Comparison of ENCODE assay signal across 8 mouse cellular contexts in genomic region chr13:55830081-55830832, GRCm38 (mm10). TPM values are rescaled to one million over a fixed set of nuclear protein-coding genes. Genes with fewer than 3 reads are reported as not detected.
DNase-seq lines count a peak whose midpoint lies in the region; ATAC-seq and TF ChIP-seq lines count a peak whose summit lies in the region.
"Had no signal": no experiment of that assay in that cellular context is flagged by ENCODE, and none has a peak within 500 bp of the region (broad histone marks: within the 10 kb centered on the region; RNA-seq: fewer than 3 reads in every experiment).

No protein-coding gene starts in this region.

- H3K9me3 ChIP-seq in ES-Bruce4 (replicated peaks; ENCODE audit: control insufficient read depth, insufficient read depth, low read length, poor library complexity, severe bottlenecking) = no peaks in the 10 kb centered on the region
- no peaks in the 10 kb centered on the region for H3K9me3 ChIP-seq in ES-E14 (ENCODE audit: control insufficient read depth, insufficient read depth, low read depth, low read length)
- no peaks in the 10 kb centered on the region for H3K9me3 ChIP-seq in heart, postnatal 0 days (replicated peaks; ENCODE audit: control insufficient read depth, low read length)
- no peaks in the 10 kb centered on the region for H3K9me3 ChIP-seq in liver, embryonic 12.5 days (replicated peaks)

- in situ Hi-C loops in ES-E14 (cut with MboI; ENCODE audit: low sequenced_read_pairs in 2 of 2, unreplicated experiment in 2 of 2) = loop anchor here (5.0 to 10.0 kb wide), 2 partner anchors 395 to 422 kb away; partner anchors contain the start of gene Neurog1 (in 2 of the 2)

- no peak for TF ChIP-seq POLR2A in ES-Bruce4 (IDR thresholded peaks at IDR 0.05; ENCODE audit: insufficient read depth, low read length)

- no peaks in the 10 kb centered on the region for H3K36me3 ChIP-seq in ES-Bruce4 (ENCODE audit: control insufficient read depth, insufficient read depth, low read length, poor library complexity, severe bottlenecking)
- H3K36me3 ChIP-seq in ES-E14 (ENCODE audit: control insufficient read depth, insufficient read depth, low read length, poor library complexity, severe bottlenecking) = no peaks in the 10 kb centered on the region
- no peaks in the 10 kb centered on the region for H3K36me3 ChIP-seq in heart, postnatal 0 days (replicated peaks; ENCODE audit: control insufficient read depth, insufficient read depth, low read length)
- no peaks in the 10 kb centered on the region for H3K36me3 ChIP-seq in liver, embryonic 12.5 days

- H3K4me3 ChIP-seq in ES-Bruce4 (ENCODE audit: low read depth, low read length) = peak overlapping the region; percentile 44
- peak overlapping the region; percentile 37 to 50 for H3K4me3 ChIP-seq in ES-E14 (ENCODE audit: insufficient read depth in 1 of 2, low read depth in 1 of 2, low read length in 2 of 2, poor library complexity in 1 of 2, severe bottlenecking in 1 of 2)
- H3K4me3 ChIP-seq in heart, postnatal 0 days (ENCODE audit: low read depth, low read length) = peak overlapping the region; percentile 30
- H3K4me3 ChIP-seq in liver, embryonic 12.5 days = peak overlapping the region; percentile 30
- H3K4me3 ChIP-seq in left cerebral cortex, adult 2 months = no peak overlapping the region

- H3K27ac ChIP-seq in ES-Bruce4 (ENCODE audit: insufficient read depth, low read length) (no peak overlapping the region), ES-E14 (ENCODE audit: insufficient read depth, low read depth, low read length, poor library complexity, severe bottlenecking) (no peak overlapping the region)
- H3K27ac ChIP-seq in heart, postnatal 0 days (ENCODE audit: low read depth) = no peak overlapping the region
- no peak overlapping the region for H3K27ac ChIP-seq in liver, embryonic 12.5 days
- H3K27ac ChIP-seq in left cerebral cortex, adult 2 months = no peak overlapping the region

- no peak for ATAC-seq in heart, postnatal 0 days (ENCODE audit: insufficient read depth, low read depth)
- ATAC-seq in liver, embryonic 12.5 days = no peak

- TF ChIP-seq CTCF in ES-Bruce4 (IDR thresholded peaks at IDR 0.05; ENCODE audit: low read depth, low read length) = no peak
- TF ChIP-seq CTCF in heart, postnatal 0 days (IDR thresholded peaks at IDR 0.05; ENCODE audit: low read depth) = no peak
- no peak for TF ChIP-seq CTCF in left cerebral cortex, adult 2 months (IDR thresholded peaks at IDR 0.05)

- peak overlapping the region; percentile 31 for H3K4me2 ChIP-seq in heart, postnatal 0 days (ENCODE audit: low read depth, low read length)
- peak overlapping the region; percentile 47 for H3K4me2 ChIP-seq in liver, embryonic 12.5 days

- 2% methylated on average over 48 of the region's 48 CpGs for WGBS in heart, postnatal 0 days
- WGBS in liver, embryonic 12.5 days (ENCODE audit: insufficient replicate concordance) = 1% methylated on average over 48 of the region's 48 CpGs

- no peak for TF ChIP-seq EP300 in ES-Bruce4 (IDR thresholded peaks at IDR 0.05; ENCODE audit: insufficient read depth, low read depth, low read length)
- TF ChIP-seq EP300 in heart, postnatal 0 days (IDR thresholded peaks at IDR 0.05; ENCODE audit: low read depth) = no peak

- H3K4me1 ChIP-seq in ES-Bruce4 (ENCODE audit: control insufficient read depth, insufficient read depth, low read length) (no peaks in the 10 kb centered on the region), ES-E14 (ENCODE audit: control insufficient read depth in 2 of 2, insufficient read depth in 2 of 2, low read length in 2 of 2, poor library complexity in 1 of 2) (peaks cover 0 to 3% of the 10 kb centered on the region in 2 experiments; a peak in 1 of 4 replicates)
- H3K4me1 ChIP-seq in heart, postnatal 0 days (ENCODE audit: control insufficient read depth, insufficient read depth) = peaks cover 4% of the 10 kb centered on the region; the same call in 1 of the 2 replicates
- peaks cover 7% of the 10 kb centered on the region; the same call in 1 of the 2 replicates for H3K4me1 ChIP-seq in liver, embryonic 12.5 days

- DNase-seq in ES-E14 (ENCODE audit: low read depth, low spot score) = peak; percentile 16
- DNase-seq in heart, postnatal 0 days (ENCODE audit: low spot score) = no peak
- DNase-seq in cerebellum, adult 11-12 months = no peak
- DNase-seq in left cerebral cortex, postnatal 10 days (ENCODE audit: extremely low spot score in 1 of 2, low spot score in 2 of 2) = no peak
- no peak for DNase-seq in left cerebral cortex, adult 2 months (ENCODE audit: extremely low spot score in 1 of 2, low spot score in 2 of 2)
- DNase-seq: layer of hippocampus, adult 9-11 months had no signal

- H3K27me3 ChIP-seq in ES-Bruce4 (ENCODE audit: control insufficient read depth, insufficient read depth, low read length, poor library complexity, severe bottlenecking) = peaks cover 79% of the 10 kb centered on the region
- peaks cover 96% of the 10 kb centered on the region for H3K27me3 ChIP-seq in heart, postnatal 0 days (ENCODE audit: control insufficient read depth, insufficient read depth, low read length)
- peaks cover 96% of the 10 kb centered on the region for H3K27me3 ChIP-seq in liver, embryonic 12.5 days (replicated peaks)

- intact Hi-C loops in left cerebral cortex, postnatal 10 days (cut with DNase I) = no loop called here
- intact Hi-C loops in left cerebral cortex, adult 2 months (cut with DNase I) = no loop called here

- H3K9ac ChIP-seq in ES-Bruce4 (ENCODE audit: low read depth, poor library complexity, severe bottlenecking) (peak overlapping the region; percentile 75), ES-E14 (ENCODE audit: insufficient read depth, low read depth, low read length, poor library complexity, severe bottlenecking) (no peak overlapping the region)
- H3K9ac ChIP-seq in heart, postnatal 0 days (replicated peaks; ENCODE audit: low read depth, low read length) = no peak overlapping the region
- no peak overlapping the region for H3K9ac ChIP-seq in liver, embryonic 12.5 days

TF ChIP-seq in ES-E14, 5 proteins besides CTCF, POLR2A, EP300 and RAD21:
- TF ChIP-seq HCFC1 (IDR thresholded peaks at IDR 0.05; ENCODE audit: borderline replicate concordance, insufficient read depth, low read length) (no peak), CHD2 (IDR thresholded peaks at IDR 0.05; ENCODE audit: low read depth, low read length) (no peak), ZC3H11A (IDR thresholded peaks at IDR 0.05; ENCODE audit: borderline replicate concordance, low read depth, low read length) (no peak), MAFK (IDR thresholded peaks at IDR 0.05; ENCODE audit: insufficient read depth, low read depth, low read length) (no peak)

RNA-seq across cellular contexts. Expression of gene Pitx1, which starts 5.7 kb away (rescaled TPM):
- 0.27 and 0.33 TPM in 2 replicates for polyA plus RNA-seq in ES-Bruce4 (2011; ENCODE audit: insufficient read depth, insufficient read length, low read depth, missing spikeins)
- total RNA-seq in ES-E14 (2012; rRNA removed) = 0.26 and 1.0 TPM in 2 replicates
- 1.0 TPM in 1 of 2 replicates, not detected in the other for total RNA-seq in heart, postnatal 0 days (2014; rRNA removed; ENCODE audit: low replicate concordance)
- polyA plus RNA-seq in heart, postnatal 0 days (2015; fragmentation: Nextera tagmentation; extraction: Ambion mirVana) = not detected in 2 replicates
- polyA plus RNA-seq in liver, embryonic 12.5 days (2016; fragmentation: Nextera tagmentation; extraction: Ambion mirVana) = 0.69 and 0.88 TPM in 2 replicates
- not detected for total RNA-seq in left cerebral cortex, postnatal 10 days (2021)
- not detected for total RNA-seq in left cerebral cortex, adult 2 months (2021)

RNA-seq across cellular contexts. Expression of gene Catsper3, which starts 45.9 kb away (rescaled TPM):
- 0.61 TPM in 1 of 2 replicates, not detected in the other for polyA plus RNA-seq in ES-Bruce4 (2011; ENCODE audit: insufficient read depth, insufficient read length, low read depth, missing spikeins)
- not detected in 2 replicates for total RNA-seq in ES-E14 (2012; rRNA removed)
- not detected in 2 replicates for total RNA-seq in heart, postnatal 0 days (2014; rRNA removed; ENCODE audit: low replicate concordance)
- 0.08 and 0.11 TPM in 2 replicates for polyA plus RNA-seq in heart, postnatal 0 days (2015; fragmentation: Nextera tagmentation; extraction: Ambion mirVana)
- 0.13 TPM in 1 of 2 replicates, not detected in the other for polyA plus RNA-seq in liver, embryonic 12.5 days (2016; fragmentation: Nextera tagmentation; extraction: Ambion mirVana)
- not detected for total RNA-seq in left cerebral cortex, postnatal 10 days (2021)
- under 1 TPM; 0.25 to 0.44 TPM for total RNA-seq in left cerebral cortex, adult 2 months (2021)
